Mouse (Mus musculus) left cerebral cortex, adult 9 months (tissue): ENCODE measurements around the gene Tap2.

Source experiments
- DNase-seq, 2 experiments: peaks; one replicate each; pipeline ENCODE4 v3.0.0; 2022; ENCODE audit warnings: low spot score in 2 of 2

The Tap2 gene

DNA sequence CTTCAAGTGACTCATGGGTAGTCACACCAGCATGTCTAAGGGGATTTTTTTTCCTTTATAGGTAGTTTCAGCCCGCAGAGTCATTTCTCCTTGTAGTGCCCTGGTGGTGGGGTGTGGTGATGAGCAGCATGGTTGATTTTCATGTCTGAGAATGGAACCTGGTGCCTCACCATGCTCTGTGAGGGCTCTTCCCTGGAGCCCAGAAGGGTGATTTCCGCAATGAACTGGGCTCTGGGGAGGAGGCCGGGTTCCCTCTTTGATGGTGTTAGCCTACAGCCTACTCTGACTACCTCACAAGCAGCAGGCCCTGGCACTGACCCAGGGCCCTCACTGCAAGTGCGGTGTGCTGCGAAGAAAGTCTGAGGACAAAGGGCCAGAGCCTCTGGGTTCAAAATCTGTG is at the start of gene Tap2:
Gene Tap2, plus strand, starts transcription at position 84 of the 400 bp plus-strand sequence.
- no peak for DNase-seq

DNA sequence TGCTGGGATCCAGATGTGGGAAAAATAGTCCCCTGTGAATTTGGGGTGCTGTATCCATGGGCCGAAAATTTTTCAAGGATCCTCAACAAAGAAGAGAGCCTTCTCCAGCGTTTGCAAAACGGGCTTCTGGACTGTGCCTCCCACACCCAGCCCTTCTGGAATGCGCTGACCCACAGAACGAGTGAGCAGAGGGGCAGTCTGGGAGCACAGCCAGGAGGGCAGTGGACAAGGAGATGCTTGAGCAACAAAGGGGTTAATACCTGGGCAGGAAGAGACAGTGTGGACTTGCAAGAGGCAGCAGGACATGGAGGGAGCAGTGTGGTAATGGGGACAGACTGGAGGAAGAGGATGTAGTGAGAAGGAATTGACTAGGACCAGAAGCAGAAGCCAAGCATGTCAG is 47.8 kb upstream of the Tap2 start:
- DNase-seq = no peak

DNA sequence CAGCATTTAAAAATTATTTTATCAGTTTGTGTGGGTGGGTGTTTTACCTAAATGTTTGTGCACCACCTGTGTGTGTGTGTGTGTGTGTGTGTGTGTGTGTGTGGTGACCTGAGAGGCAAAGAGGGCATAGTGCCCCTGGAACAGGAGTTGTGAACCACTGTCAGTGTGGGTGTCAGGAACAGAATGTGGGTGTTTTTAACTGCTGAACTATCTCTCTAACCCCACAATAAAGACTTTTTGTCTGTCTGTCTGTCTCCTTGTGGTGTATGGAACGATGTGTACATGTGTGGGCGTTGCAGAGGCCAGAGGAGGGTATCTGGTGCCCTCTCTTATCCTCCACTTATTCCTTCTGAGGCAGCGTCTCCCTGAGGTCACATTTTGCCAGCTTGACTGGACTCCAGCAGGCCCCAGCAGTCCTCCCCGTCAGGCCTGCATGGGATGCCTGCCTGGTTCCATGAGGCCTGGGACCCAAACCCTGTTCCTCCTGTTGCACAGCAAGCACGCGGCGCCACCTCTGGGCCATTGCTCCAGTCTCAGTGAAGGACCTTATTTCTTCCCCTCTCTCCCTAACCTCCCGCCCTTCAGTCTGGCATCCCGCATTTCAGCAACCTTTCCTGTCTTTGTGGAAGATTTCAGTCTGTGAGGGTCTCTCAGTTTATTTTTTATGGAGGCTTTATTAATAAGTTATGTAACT is 39.0 kb upstream of the Tap2 start:
- no peak for DNase-seq

DNA sequence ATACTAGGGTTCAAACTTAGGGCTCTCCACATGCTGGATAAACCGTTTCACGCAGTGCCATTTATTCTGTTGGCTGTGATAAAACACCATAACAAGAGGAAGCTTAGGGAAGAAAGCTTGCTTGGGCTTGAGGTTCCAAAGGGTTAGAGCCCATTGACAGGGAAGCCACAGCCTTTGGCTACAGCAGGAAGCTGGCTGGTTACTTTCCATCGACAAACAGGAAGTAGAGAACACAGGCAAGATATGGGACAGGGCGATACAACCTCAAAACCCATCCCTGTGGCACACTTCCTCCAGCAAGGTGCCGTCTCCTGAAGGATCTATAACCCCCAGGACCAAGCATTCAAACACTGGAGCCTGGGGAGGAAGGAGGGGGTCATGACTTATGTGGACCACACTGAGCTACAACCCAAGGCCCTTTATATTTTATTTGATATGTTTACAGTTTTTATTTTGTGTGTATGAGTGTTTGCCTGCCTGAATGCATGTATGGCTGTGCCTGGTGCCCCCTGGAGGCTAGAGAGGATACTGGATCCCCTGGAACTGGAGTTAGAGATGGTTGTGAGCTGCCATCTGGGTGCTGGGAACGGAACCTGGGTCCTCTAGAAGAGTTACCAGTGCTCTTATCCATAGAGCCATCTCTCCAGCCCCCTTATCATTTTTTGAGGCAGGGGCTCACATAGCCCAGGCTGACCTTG is 38.1 kb upstream of the Tap2 start:
- no peak for DNase-seq

DNA sequence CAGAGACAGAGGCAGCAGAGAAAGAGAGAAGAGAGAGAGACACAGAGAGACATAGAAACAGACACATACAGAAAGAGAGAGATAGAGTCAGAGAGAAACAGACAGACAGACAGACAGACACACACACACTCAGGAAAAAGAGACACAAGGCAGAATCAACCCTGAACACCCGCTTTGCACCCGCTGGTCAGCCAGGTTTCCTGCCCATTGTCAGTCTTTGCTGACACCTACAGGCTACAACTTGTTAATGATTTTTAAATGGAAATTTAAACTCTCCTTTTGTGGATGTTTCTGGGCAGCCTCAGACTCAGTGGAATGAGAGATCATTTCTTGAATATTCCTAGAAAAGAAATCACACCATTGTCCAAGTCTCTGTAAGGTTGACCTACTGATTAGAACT is 34.0 kb upstream of the Tap2 start:
- DNase-seq = peak in 1 of 2 experiments; percentile 26

DNA sequence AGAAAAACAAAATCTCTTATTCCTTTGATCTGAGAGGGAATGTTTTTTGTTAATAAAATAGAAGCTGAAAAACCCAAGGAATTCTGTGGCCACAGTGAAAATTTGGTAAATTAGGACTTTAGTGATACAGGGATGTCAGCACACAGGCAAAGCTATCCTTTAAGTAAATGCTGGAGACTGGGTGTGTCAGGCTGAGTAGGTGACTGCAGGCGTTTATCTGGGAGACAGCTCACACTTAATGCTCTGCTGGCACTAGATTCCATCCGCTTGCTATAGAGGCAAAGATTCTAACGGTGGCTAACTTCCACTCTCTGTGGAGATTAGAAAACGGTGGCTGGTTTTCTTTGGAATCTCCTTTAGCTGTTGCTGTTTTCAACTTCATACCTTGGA is 32.8 kb upstream of the Tap2 start:
- DNase-seq = no peak

DNA sequence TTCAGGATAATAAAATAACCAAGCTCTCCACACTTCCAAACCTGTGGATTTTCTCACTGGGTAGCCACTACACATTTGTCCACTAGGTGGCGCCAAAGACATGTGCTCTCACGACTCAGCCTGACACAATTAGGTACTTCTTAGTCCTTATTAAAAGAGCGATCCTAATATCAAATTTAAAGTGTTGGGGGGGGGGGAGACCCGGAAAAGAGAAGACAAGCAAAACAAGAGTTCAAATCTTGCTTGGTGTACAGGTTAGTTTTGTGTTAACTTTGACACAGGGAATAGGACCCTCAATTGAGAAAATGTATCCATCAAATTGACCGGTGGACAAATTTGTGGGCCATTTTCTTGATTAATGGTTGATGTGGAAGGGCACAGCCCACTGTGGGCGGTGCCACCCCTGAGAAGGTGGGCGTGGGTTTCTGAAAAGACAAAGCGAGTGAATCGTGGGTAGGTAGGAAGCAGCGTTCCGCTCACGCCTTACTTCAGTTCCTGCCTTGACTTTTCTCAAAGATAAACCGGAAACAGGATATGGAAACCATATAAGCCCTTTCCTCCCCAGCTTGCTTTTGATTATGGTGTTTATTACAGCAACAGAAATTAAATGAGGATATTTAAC is 32.3 kb upstream of the Tap2 start:
- peak; percentile 13 to 87 for DNase-seq

DNA sequence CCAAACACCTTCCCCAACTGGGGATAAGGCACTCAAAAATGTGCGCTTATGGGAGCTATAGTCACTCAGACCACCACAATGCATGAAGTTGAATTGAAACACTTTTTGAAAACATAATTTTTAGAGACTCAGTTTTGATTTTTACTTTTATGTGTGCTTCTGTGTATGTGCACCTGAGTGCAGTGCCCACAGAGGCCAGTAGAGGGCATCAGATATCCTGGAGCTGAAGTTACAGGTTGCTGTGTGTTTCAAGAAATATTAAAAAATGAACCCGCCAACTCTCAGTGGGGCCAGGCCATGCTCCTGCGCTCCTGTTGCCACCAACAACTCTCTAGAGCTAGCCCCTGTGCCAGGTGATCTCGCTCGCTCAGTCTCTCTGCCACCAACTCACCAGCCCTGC is 30.8 kb upstream of the Tap2 start:
- no peak for DNase-seq

DNA sequence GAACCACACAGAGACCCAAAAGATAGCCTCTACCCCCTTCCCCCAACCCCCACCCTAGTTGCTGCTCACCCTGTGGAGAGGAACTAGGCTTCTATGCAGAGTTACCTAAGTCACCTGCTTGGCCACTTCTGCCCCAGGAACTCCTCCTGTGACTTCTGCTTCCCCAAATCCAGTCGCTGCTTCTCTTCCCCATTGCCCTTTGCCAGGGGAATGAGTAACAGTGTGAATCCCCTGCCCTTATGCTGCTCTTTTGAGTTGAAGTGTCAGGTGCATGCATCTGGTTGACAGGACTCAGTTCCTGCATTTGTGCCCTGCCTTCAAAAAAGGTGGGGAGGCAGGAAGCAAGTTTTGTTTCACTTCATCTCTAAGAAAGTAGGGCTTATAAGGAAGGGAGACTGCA is 29.3 kb upstream of the Tap2 start:
- DNase-seq = no peak

DNA sequence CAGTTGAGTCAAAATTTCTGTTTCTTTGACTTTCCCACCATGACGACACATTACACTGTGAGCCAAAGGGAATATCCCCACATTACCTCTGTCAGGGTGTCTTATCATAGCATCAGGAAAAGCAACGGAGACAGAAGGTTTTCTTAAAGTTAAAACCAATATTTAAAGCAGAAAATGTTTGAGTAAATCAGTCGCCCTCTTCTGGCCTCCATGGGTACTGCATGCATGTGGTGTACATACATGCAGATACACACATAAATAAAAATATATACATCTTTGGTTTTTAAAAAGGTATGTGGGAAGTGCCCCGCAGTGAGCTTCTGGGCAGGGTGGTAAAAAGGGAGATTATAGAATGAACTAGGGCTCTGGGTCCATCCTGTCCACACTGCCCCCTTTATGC is 26.1 kb upstream of the Tap2 start:
- DNase-seq = no peak

DNA sequence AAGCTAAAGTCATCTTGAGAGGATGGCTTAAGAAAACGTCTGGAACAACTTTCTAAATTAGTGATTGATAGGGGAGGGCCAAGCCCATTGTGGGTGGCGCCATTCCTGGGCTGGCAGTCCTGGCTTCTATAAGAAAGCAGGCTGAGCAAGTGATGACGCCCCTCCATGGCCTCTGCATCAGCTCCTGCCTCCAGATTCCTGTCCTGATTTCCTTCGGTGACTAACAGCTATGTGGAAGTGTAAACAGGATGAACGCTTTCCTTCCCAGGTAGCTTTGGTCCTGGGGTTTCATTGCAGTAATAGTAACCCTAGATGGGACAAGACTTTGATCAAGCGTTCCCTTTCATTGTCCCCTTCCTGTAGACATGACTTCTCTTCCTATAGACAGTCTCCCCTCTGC is 24.3 kb upstream of the Tap2 start:
- DNase-seq = no peak

DNA sequence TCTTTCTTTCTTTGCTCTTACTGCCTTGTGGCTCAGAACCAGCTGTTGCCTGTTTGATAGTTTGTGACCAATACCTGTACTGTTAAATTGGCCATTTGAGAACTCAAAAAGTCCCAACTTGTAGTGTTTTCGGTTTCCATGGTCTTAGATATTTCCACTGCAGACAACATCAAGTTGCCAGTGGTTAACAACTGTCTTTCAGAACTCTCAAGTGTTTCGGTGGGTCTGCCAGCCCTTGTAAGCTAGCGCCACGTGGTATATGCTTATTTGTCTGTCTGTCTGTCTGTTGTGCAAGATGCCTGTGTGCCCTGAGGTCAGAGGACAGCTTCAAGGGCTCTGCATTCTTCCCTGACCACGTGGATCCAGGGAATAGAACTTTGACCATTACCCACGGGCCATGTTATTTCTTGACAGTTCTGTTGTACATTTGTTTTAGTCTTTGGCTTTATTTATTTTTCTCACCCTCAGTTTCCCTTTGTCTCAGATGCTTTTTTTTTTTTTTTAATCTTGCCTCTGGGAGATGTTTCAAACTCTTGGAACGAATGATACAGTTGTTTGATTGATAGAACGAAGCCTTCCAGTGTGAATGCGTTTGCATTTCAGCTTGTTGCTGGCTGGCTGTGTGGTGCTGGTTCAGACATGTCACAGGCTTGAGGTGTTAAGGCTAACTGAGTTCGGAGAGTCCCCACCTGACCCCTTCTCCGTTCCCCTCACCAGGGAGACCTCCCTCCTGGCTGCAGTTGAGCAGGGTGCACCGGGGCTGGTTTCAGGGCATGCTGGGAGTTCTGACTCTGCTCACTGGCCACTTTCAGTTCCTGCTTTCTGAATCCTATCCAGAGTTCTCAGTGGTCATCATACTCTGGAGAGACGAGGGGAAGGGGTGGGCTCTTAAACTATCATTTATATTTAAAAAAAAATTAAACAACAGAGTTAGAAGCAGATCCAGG is 23.1 kb upstream of the Tap2 start:
- no peak for DNase-seq

DNA sequence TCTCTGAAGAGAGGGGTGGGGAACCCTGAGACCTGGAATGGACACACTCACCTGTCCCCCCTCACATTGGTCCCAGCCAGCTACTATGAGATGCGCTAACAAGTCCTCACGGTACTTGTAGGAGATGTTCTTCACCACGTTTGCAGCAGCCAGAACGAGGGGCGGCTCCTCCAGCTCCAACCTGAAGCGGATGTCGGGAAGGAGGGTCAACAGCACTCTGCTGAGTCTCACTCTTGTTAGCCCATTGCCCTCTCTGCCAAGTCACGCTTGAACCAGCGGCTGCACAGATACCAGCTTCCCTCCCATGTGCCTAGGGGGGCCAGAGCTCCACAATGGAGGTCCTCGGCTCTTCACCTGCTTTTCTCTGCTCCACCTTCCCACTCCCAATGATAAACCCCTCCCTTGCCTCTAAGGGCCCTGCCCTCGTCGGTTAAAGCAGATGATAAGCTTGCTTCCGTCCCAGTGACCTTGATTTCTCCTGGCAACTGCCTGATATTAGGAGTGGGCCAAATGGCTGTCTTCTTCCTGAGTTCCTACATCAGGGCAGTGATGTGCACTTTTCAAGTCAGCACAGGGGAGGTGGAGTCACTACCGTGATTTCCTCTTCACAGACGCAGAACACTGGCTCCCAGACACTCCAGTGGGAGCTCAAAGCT is 19.6 kb upstream of the Tap2 start:
- no peak for DNase-seq

DNA sequence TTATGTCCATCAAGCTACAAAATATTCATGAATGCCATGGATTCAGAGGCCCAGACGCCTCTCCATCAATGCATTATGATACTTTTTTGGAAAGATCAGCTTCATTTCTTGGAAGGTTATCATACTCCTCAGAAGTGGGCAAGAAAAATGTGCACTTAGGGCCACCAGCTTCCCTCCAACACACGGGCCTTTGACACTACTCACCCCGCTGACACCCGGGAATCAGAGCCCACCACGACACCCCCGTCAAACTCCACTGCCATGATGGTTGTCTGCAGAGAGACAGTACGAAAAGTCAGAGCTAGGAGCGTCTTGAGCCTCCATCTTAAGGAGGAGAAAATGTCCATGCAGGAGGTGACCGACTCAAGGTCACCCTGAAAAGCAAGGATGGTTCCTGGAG is 17.8 kb upstream of the Tap2 start:
- no peak for DNase-seq

DNA sequence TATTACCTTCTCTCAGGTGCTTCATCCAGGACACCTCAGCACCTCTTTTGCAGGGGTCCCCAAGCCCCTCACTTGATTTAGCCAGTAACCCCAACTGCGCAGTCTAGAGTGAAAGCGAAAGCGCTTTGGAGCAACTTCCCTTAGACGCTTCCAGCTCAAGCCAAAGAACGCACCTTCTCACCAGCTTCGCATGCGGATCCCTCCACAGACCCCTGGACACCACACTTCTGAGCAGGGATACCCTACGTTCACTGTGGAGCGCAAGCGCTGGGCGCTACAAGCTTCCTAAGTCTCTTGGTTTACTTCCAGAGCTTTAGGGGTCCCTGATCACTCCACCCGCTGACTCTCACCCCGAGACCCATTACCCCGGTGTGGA is 16.5 kb upstream of the Tap2 start:
- DNase-seq = no peak

DNA sequence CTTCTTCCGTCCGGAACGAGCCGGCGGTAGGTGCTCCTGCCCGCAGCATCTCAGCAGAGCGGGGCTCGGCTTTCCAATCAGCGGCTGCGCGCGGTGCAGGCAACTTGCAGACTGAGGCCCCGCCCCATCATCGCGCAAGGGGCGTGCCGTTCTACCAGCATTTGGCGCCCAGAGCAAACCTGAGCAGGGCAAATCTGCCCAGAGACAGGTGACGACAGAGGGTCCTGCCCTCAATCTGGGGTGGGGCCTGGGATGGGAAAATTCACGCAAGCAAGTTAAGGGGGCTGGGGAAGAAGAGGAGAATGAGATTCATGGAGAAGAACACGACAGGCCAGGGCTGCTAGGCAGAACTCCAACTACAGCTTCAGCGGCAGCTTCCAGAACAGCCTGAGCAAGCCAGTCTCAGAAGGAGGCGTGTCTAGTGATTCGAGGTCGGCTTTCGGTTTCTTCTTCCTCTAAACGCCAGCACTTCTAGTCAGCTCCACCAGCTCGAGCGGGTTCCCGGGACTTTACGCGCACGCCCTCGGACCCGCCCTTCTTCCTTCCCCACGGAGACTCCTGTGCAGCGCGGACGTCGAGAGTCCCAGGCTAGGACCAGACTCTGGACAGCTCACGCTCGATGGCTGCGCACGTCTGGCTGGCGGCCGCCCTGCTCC is 15.9 kb upstream of the Tap2 start, which contains the start of the genes Tap1 and Psmb9:
Gene Tap1, plus strand, starts transcription at position 293 of the 656 bp plus-strand sequence.
Gene Psmb9, minus strand, starts transcription at position 504 of the 656 bp plus-strand sequence.
- peak; percentile 83 to 97 for DNase-seq

DNA sequence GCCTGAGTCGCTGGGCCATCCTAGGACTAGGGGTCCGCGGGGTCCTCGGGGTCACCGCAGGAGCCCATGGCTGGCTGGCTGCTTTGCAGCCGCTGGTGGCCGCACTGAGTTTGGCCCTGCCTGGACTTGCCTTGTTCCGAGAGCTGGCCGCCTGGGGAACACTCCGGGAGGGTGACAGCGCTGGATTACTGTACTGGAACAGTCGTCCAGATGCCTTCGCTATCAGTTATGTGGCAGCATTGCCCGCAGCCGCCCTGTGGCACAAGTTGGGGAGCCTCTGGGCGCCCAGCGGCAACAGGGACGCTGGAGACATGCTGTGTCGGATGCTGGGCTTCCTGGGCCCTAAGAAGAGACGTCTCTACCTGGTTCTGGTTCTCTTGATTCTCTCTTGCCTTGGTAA is 15.3 kb upstream of the Tap2 start:
- no peak for DNase-seq

DNA sequence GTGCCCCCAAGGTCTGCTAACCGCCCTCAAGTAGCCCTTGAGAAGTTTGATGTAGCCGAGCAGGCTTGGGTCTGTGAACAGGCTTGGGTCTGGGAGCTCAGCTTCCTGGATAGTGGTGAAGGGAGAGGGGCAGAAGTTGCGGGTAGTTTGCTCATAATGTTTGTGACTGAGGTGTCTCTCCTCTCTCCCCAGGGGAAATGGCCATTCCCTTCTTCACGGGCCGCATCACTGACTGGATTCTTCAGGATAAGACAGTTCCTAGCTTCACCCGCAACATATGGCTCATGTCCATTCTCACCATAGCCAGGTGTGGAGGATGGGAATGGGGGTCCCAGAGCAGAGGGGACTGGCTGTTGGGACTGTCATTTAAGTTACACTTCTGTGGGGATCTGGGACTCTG is 14.3 kb upstream of the Tap2 start:
- no peak for DNase-seq

DNA sequence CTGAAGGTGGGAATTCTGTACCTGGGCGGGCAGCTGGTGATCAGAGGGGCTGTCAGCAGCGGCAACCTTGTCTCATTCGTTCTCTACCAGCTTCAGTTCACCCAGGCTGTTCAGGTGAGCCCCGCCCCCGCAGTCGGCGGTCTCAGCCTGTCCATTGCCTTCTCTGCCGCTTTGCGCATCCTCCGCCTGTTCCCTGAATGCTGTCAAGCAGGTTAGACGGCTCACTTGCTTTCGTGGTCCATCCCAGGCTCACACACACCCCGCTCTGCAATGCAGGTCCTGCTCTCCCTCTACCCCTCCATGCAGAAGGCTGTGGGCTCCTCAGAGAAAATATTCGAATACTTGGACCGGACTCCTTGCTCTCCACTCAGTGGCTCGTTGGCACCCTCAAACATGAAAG is 10.5 kb upstream of the Tap2 start:
- DNase-seq = no peak

DNA sequence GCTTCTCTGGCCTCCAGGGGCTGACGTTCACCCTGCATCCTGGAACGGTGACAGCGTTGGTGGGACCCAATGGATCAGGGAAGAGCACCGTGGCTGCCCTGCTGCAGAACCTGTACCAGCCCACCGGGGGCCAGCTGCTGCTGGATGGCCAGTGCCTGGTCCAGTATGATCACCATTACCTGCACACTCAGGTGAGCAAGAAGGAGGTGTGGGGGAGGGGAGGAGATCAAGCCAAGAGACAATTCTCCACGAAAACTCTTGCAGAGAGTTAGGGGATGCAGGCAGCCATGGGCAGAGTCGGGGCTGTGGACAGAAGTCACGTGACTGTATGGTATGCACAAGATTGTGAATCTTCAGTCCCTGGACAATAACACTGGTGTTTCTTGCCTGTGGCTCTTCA is 9.9 kb upstream of the Tap2 start:
- DNase-seq = no peak

DNA sequence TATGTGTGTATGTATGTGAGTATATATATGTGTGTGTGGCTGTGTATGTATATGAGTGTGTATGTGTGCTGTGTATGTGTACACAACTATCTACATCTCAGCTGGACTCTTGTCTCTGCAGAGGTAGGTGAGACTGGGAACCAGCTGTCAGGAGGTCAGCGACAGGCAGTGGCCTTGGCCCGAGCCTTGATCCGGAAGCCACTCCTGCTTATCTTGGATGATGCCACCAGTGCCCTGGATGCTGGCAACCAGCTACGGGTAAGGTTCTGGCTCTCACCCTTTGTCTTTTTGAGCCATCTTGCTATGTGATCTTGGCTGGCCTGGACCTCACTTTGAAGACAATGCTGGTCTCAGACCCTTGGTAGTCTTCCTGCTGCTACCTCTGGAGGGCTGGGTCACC is 8.6 kb upstream of the Tap2 start:
- DNase-seq = no peak
